Mouse (Mus musculus): Measurements from ENCODE around the gene Zfp648. TPM values are rescaled to one million over a fixed set of nuclear protein-coding genes. Genes with fewer than 3 reads are reported as not detected.

Gene Zfp648
- polyA plus RNA-seq, 2 experiments = 1.1 to 5.9 TPM

GRCm38 (mm10) chr1:154167696-154168095 is 33.3 kb upstream of the Zfp648 start:
- Histone ChIP-seq H3K4me3 (replicated peaks; ENCODE audit: low read length) (no peak overlapping the region), H3K27me3 (ENCODE audit: control insufficient read depth, insufficient read depth, low read length) (no peaks in the 10 kb centered on the region), H3K4me1 (ENCODE audit: control insufficient read depth, insufficient read depth, low read length) (no peaks in the 10 kb centered on the region), H3K4me2 (replicated peaks; ENCODE audit: low read depth, low read length, severe bottlenecking) (no peak overlapping the region), H3K9ac (ENCODE audit: low read depth, low read length, severe bottlenecking) (no peak overlapping the region), H3K9me3 (ENCODE audit: control insufficient read depth, low read length) (no peaks in the 10 kb centered on the region), H3K36me3 (ENCODE audit: control insufficient read depth, insufficient read depth, low read length) (no peaks in the 10 kb centered on the region), H3K27ac (replicated peaks; ENCODE audit: low read depth, low read length) (no peak overlapping the region)
- TF ChIP-seq POLR2A (IDR thresholded peaks at IDR 0.05; ENCODE audit: borderline replicate concordance, extremely low read depth, insufficient read depth, insufficient read length) = no peak
- ATAC-seq (ENCODE audit: low FRiP score, low read depth) (no peak), DNase-seq (ENCODE audit: low spot score) (no peak)
- 86% methylated on average over 6 of the region's 6 CpGs for WGBS

- no peaks in the 10 kb centered on the region for H3K36me3 ChIP-seq (ENCODE audit: control insufficient read depth, insufficient read depth, low read length)
- H3K4me1 ChIP-seq (ENCODE audit: control insufficient read depth, insufficient read depth, low read length) = no peaks in the 10 kb centered on the region
- no peaks in the 10 kb centered on the region for H3K9me3 ChIP-seq (ENCODE audit: control insufficient read depth, low read length)
- H3K4me2 ChIP-seq (replicated peaks; ENCODE audit: low read depth, low read length, severe bottlenecking) = no peak overlapping the region
- H3K4me3 ChIP-seq (replicated peaks; ENCODE audit: low read length) = no peak overlapping the region
- ATAC-seq (ENCODE audit: low FRiP score, low read depth) (peak; percentile 91), DNase-seq (ENCODE audit: low spot score) (peak; percentile 59)
- WGBS = 73% methylated on average over 6 of the region's 6 CpGs
- H3K9ac ChIP-seq (ENCODE audit: low read depth, low read length, severe bottlenecking) = no peak overlapping the region
- no peaks in the 10 kb centered on the region for H3K27me3 ChIP-seq (ENCODE audit: control insufficient read depth, insufficient read depth, low read length)
- no peak for TF ChIP-seq POLR2A (IDR thresholded peaks at IDR 0.05; ENCODE audit: borderline replicate concordance, extremely low read depth, insufficient read depth, insufficient read length)
- H3K27ac ChIP-seq (replicated peaks; ENCODE audit: low read depth, low read length) = no peak overlapping the region
These were observed 25.7 kb upstream of the Zfp648 start for GRCm38 (mm10) chr1:154175334-154175733.

GRCm38 (mm10) chr1:154177781-154178180 is 23.2 kb upstream of the Zfp648 start:
- no peak for TF ChIP-seq POLR2A (IDR thresholded peaks at IDR 0.05; ENCODE audit: borderline replicate concordance, extremely low read depth, insufficient read depth, insufficient read length)
- Histone ChIP-seq H3K36me3 (ENCODE audit: control insufficient read depth, insufficient read depth, low read length) (no peaks in the 10 kb centered on the region), H3K9me3 (ENCODE audit: control insufficient read depth, low read length) (no peaks in the 10 kb centered on the region), H3K4me3 (replicated peaks; ENCODE audit: low read length) (no peak overlapping the region), H3K27ac (replicated peaks; ENCODE audit: low read depth, low read length) (no peak overlapping the region), H3K4me2 (replicated peaks; ENCODE audit: low read depth, low read length, severe bottlenecking) (no peak overlapping the region), H3K27me3 (ENCODE audit: control insufficient read depth, insufficient read depth, low read length) (no peaks in the 10 kb centered on the region), H3K9ac (ENCODE audit: low read depth, low read length, severe bottlenecking) (no peak overlapping the region), H3K4me1 (ENCODE audit: control insufficient read depth, insufficient read depth, low read length) (peaks cover 2% of the 10 kb centered on the region; the same call in 1 of the 2 replicates)
- ATAC-seq (ENCODE audit: low FRiP score, low read depth) (no peak), DNase-seq (ENCODE audit: low spot score) (no peak)
- WGBS = 93% methylated on average over 4 of the region's 4 CpGs

GRCm38 (mm10) chr1:154178541-154179155 is 22.3 kb upstream of the Zfp648 start:
- ATAC-seq (ENCODE audit: low FRiP score, low read depth) = no peak

GRCm38 (mm10) chr1:154180952-154181351 is 20.0 kb upstream of the Zfp648 start:
- no peak overlapping the region for H3K9ac ChIP-seq (ENCODE audit: low read depth, low read length, severe bottlenecking)
- DNase-seq (ENCODE audit: low spot score) (peak; percentile 88), ATAC-seq (ENCODE audit: low FRiP score, low read depth) (peak; percentile 89)
- no peaks in the 10 kb centered on the region for H3K27me3 ChIP-seq (ENCODE audit: control insufficient read depth, insufficient read depth, low read length)
- peaks cover 9% of the 10 kb centered on the region; the same call in 1 of the 2 replicates for H3K4me1 ChIP-seq (ENCODE audit: control insufficient read depth, insufficient read depth, low read length)
- TF ChIP-seq POLR2A (IDR thresholded peaks at IDR 0.05; ENCODE audit: borderline replicate concordance, extremely low read depth, insufficient read depth, insufficient read length) = no peak
- no peaks in the 10 kb centered on the region for H3K9me3 ChIP-seq (ENCODE audit: control insufficient read depth, low read length)
- no peak overlapping the region for H3K4me3 ChIP-seq (replicated peaks; ENCODE audit: low read length)
- H3K4me2 ChIP-seq (replicated peaks; ENCODE audit: low read depth, low read length, severe bottlenecking) = no peak overlapping the region
- no peaks in the 10 kb centered on the region for H3K36me3 ChIP-seq (ENCODE audit: control insufficient read depth, insufficient read depth, low read length)
- WGBS = 30% methylated on average over 2 of the region's 2 CpGs
- no peak overlapping the region for H3K27ac ChIP-seq (replicated peaks; ENCODE audit: low read depth, low read length)

More at GRCm38 (mm10) chr1:154178541-154179155, 22.3 kb upstream of the Zfp648 start:
- H3K4me2 ChIP-seq (replicated peaks; ENCODE audit: low read depth, low read length, severe bottlenecking) = no peak overlapping the region
- no peak overlapping the region for H3K9ac ChIP-seq (ENCODE audit: low read depth, low read length, severe bottlenecking)
- H3K4me1 ChIP-seq (ENCODE audit: control insufficient read depth, insufficient read depth, low read length) = peaks cover 9% of the 10 kb centered on the region; the same call in 1 of the 2 replicates
- H3K4me3 ChIP-seq (replicated peaks; ENCODE audit: low read length) = no peak overlapping the region
- WGBS = 89% methylated on average over 8 of the region's 8 CpGs
- no peaks in the 10 kb centered on the region for H3K9me3 ChIP-seq (ENCODE audit: control insufficient read depth, low read length)
- no peaks in the 10 kb centered on the region for H3K36me3 ChIP-seq (ENCODE audit: control insufficient read depth, insufficient read depth, low read length)
- no peaks in the 10 kb centered on the region for H3K27me3 ChIP-seq (ENCODE audit: control insufficient read depth, insufficient read depth, low read length)
- no peak overlapping the region for H3K27ac ChIP-seq (replicated peaks; ENCODE audit: low read depth, low read length)
- TF ChIP-seq POLR2A (IDR thresholded peaks at IDR 0.05; ENCODE audit: borderline replicate concordance, extremely low read depth, insufficient read depth, insufficient read length) = no peak
- DNase-seq (ENCODE audit: low spot score) = no peak

Data from limb, embryonic 14.5 days (tissue).